Mouse (Mus musculus) left cerebral cortex, adult 11 months (tissue): ENCODE results near the gene Opn1sw.
"Not testable (repeated sequence)": the region's sequence is repeated elsewhere in the genome, so short reads cannot be mapped to it uniquely, and the experiment has no call there.

Experiments
- DNase-seq: peaks from one replicate; pipeline ENCODE4 v3.0.0; 2022; ENCODE audit warnings: low spot score

Opn1sw gene

GRCm38 (mm10) chr6:29396714-29397540, 8.7 kb upstream of the Opn1sw start:
- no peak for DNase-seq

- peak; percentile 75 for DNase-seq
Measured at GRCm38 (mm10) chr6:29395910-29396713, 7.8 kb upstream of the Opn1sw start, which contains the start of gene Ccdc136. Gene Ccdc136 (plus strand): TSS chr6:29396309.

- no peak for DNase-seq
Measured at GRCm38 (mm10) chr6:29394286-29394685, 6.0 kb upstream of the Opn1sw start.

DNA sequence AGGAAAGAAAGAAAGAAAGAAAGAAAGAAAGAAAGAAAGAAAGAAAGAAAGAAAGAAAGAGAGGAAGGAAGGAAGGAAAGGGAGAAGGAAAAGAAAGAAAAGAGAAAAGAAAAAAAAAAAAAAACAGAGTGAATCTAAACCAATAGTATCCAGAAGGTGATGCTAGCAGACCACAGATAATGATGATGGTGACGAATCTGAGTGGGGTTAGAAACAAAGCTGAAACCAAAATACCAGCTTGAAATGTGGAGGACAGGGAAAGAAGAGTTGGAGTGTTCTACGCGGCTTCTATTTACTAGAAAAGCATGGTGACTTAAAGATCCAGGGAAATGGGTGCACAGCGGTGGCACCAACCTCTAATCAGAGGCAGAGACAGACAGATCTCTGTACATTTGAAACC, 3.5 kb upstream of the Opn1sw start:
- no peak for DNase-seq

- not testable (repeated sequence) for DNase-seq
Measured at GRCm38 (mm10) chr6:29391241-29391640, 3.0 kb upstream of the Opn1sw start.

- not testable (repeated sequence) for DNase-seq
Measured at GRCm38 (mm10) chr6:29390500-29390899, 2.2 kb upstream of the Opn1sw start.

DNA sequence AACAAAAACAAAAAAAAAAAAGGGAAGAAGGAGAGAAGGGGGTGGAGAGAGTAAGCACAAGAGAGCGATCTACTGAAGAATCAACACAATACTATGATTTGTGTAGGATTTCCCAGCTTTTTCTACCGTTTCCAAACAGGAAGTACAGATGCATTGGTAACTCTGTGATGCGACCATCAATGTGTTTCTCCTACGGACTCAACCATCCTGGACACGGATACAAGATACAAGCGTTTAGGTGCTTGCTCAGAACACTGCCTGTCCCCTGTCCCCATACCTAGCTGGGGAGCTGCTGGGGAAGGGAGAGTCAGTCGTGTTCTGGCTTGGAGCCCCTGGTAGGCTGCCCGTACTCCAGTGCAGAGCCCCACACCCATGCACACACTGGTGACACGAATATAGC, 1.2 kb upstream of the Opn1sw start:
- DNase-seq: no peak

DNA sequence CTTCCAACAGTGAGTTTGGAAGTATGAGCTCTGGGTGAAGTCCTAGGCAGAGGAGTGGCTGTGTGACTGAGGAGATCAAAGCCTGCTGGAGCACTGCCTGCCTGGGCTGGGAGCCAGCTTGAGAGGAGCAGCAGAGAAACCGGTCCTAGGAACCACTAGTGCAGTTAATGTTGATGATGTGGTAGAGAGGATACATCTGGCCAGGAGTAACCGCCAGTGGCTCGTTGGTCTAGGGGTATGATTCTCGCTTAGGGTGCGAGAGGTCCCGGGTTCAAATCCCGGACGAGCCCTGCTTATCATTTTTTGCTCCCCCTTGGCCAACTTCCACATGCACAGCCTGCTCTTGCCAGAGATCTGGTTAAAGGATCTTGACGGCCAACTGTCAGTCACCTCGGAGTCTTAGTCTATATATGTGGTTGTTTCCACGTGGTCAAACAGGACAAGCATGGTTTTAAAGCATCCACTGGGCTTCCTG, 375 bp upstream of the Opn1sw start:
- peak; percentile 48 for DNase-seq

GRCm38 (mm10) chr6:29382442-29382841, 5.8 kb downstream of the Opn1sw start:
- no peak for DNase-seq

DNA sequence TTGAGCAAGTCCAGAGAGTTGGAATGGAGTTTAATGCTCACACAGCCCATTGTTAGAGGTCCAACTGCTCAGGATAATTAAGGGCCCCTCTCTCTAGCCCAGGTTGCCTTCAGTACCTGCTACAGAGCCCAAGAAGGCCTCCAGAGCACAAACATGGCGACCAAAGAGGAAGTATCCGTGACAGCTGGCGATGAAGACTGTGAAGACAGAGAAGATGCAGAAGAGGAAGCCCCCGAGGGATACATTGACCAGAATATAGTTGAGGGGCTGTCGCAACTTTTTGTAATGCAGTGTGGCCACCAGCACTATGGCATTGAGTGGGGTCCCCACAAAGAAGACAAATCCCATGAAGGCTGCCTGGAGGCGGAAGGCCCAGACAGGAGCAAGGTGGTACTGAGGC, 8.3 kb downstream of the Opn1sw start:
- no peak for DNase-seq

GRCm38 (mm10) chr6:29378678-29379077, 9.6 kb downstream of the Opn1sw start:
- DNase-seq: no peak

GRCm38 (mm10) chr6:29377386-29377785, 10.9 kb downstream of the Opn1sw start:
- DNase-seq: no peak

DNA sequence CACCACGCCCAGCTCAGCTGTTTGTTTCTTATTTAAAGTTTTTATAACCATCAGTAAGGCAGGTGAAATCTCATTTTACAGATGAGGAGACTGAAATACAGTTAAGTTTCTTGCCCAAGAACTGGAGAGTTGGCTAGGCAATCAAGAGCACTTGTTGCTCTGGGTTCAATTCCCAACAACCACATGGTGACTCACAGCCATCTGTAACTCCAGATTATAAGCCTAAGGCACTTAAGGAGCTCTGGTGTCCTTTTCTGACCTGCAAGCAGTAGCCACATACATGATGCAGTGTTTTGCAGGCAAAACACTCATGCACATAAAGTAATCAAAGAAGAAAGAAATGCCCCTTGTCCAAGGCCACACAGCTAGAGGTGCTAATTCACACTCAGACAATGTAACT, 23.0 kb downstream of the Opn1sw start:
- DNase-seq: no peak

GRCm38 (mm10) chr6:29363129-29363515, 25.1 kb downstream of the Opn1sw start:
- no peak for DNase-seq

GRCm38 (mm10) chr6:29362246-29363128, 25.8 kb downstream of the Opn1sw start:
- no peak for DNase-seq

DNA sequence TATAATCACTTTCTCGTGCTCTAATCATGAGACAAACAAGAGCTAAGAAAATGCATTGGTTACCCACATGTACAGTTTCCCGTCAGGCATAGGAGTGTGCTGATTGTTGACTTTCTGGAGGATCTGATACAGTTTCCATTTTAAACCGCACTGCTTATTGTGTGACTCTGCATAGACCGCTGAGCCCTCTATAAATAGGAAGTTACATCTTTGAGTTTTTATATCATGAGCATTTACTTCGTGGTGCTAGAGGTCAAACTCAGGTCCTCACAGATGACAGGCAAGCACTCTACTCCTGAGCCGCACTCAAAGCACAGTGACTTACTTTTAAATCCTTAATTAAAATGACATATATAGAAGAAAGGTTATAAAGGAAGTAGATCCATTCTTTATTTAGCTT, 28.1 kb downstream of the Opn1sw start:
- no peak for DNase-seq

DNA sequence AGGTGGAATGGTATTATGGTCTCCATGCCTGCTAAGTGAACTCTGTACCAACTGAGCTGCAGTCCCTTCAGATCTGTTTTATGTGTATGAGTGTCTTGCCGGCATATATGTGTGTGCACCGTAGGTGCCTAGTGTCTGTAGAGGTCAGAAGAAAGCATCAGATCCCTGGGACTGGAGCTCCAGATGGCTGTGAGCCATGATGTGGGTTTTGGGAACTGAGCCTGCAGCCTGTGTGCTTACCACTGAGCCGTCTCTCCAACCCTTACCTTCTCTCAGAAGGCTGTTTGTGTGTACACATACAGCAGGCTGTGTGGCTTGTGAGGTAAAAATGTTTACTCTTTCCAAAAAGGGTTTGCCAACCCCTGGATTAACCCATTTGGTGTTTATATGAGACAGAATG, 28.9 kb downstream of the Opn1sw start:
- no peak for DNase-seq

GRCm38 (mm10) chr6:29352816-29353215, 35.5 kb downstream of the Opn1sw start:
- no peak for DNase-seq

- DNase-seq: no peak
Measured at GRCm38 (mm10) chr6:29351613-29352012, 36.7 kb downstream of the Opn1sw start.

DNA sequence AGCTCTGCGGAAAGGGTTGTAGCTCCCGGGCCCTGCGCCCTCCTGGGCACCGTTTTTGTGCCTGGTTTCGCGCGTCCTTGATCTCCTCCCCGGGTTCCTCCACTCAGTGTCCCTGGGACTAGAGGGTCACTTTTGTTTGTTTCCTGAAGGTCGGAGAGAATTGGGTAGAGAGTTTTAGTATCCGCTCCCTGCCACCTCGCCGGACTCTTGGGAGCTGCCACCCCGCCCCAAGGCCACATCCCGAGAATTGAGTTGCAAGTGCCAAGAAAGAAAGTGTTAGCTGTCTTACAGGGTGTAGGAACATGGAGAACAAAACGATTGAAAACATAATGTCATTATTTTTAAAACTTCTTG, 39.9 kb downstream of the Opn1sw start:
- no peak for DNase-seq

- DNase-seq: peak; percentile 99
Measured at GRCm38 (mm10) chr6:29347665-29348370, 40.5 kb downstream of the Opn1sw start, which contains the start of gene Calu. Gene Calu (plus strand): TSS chr6:29348069.
